Mouse (Mus musculus) neutrophil, adult 5-6 weeks (primary cell): ENCODE data around the gene Add3. TPM values are rescaled to one million over a fixed set of nuclear protein-coding genes. Genes with fewer than 3 reads are reported as not detected.

Experiments
- ATAC-seq: fragments of 151-379, 151-347 bp; 2 replicates; pipeline ENCODE4 v1.8.0; 2017; ENCODE audit warnings: mild to moderate bottlenecking, moderate TSS enrichment; ENCODE audit not compliant: insufficient number of reproducible peaks, poor library complexity, low FRiP score, severe bottlenecking; ENCODE audit errors: extremely low read depth
- total RNA-seq: library from RNA; stranded (forward); fragments of 200-1000 nt; gene quantifications from 2 replicates; pipeline ENCODE4 v1.2.3, GENCODE M21; 2017

The Add3 gene
- total RNA-seq: 397 and 420 TPM in 2 replicates

- no peak for ATAC-seq
These were observed at the start of gene Add3 for GRCm38 (mm10) chr19:53140044-53140803. Add3 (plus strand) TSS chr19:53140443.

- ATAC-seq: no peak
These were observed 49.6 kb upstream of the Add3 start for GRCm38 (mm10) chr19:53090677-53091076.

GRCm38 (mm10) chr19:53092251-53092650 lies 48.0 kb upstream of the Add3 start:
- no peak for ATAC-seq

GRCm38 (mm10) chr19:53093294-53093693 lies 46.9 kb upstream of the Add3 start:
- ATAC-seq: no peak

- ATAC-seq: no peak
These were observed 45.6 kb upstream of the Add3 start for GRCm38 (mm10) chr19:53094684-53095083.

GRCm38 (mm10) chr19:53101374-53102300 lies 38.6 kb upstream of the Add3 start:
- ATAC-seq: no peak

- ATAC-seq: no peak
These were observed 34.7 kb upstream of the Add3 start for GRCm38 (mm10) chr19:53105374-53106090.

GRCm38 (mm10) chr19:53106952-53107351 lies 33.3 kb upstream of the Add3 start:
- peak; percentile 79; the same call in 1 of the 2 replicates for ATAC-seq

- ATAC-seq: no peak
These were observed 32.6 kb upstream of the Add3 start for GRCm38 (mm10) chr19:53107361-53108247.

- no peak for ATAC-seq
These were observed 28.1 kb upstream of the Add3 start for GRCm38 (mm10) chr19:53111996-53112590.

GRCm38 (mm10) chr19:53119255-53119795 lies 20.9 kb upstream of the Add3 start:
- ATAC-seq: peak; percentile 87

- no peak for ATAC-seq
These were observed 19.8 kb upstream of the Add3 start for GRCm38 (mm10) chr19:53120483-53120882.

GRCm38 (mm10) chr19:53122641-53123241 lies 17.5 kb upstream of the Add3 start:
- ATAC-seq: no peak

- ATAC-seq: no peak
These were observed 16.9 kb upstream of the Add3 start for GRCm38 (mm10) chr19:53123301-53123700.

- ATAC-seq: no peak
These were observed 14.6 kb upstream of the Add3 start for GRCm38 (mm10) chr19:53125679-53126078.

GRCm38 (mm10) chr19:53126546-53126945 lies 13.7 kb upstream of the Add3 start:
- no peak for ATAC-seq
